In genomic region chr7:16048164-16048564, GRCm38 (mm10) we compare ENCODE assay signal across 8 mouse cellular contexts. TPM values are rescaled to one million over a fixed set of nuclear protein-coding genes. Genes with fewer than 3 reads are reported as not detected.
A peak's percentile ranks its signal among the peaks of the same experiment; 100 is the strongest.
DNase-seq lines count a peak whose midpoint lies in the region; ATAC-seq lines count a peak whose summit lies in the region.

No protein-coding gene starts in this region.

- H3K27me3 ChIP-seq in hindbrain, embryonic 11.5 days (ENCODE audit: control insufficient read depth, insufficient read depth, low read length) = no peaks in the 10 kb centered on the region

- peak overlapping the region; percentile 98; the same call in 1 of the 2 replicates for H3K27ac ChIP-seq in hindbrain, embryonic 11.5 days (ENCODE audit: low read depth, low read length)

- H3K36me3 ChIP-seq in hindbrain, embryonic 11.5 days (ENCODE audit: control insufficient read depth, insufficient read depth, low read length) = no peaks in the 10 kb centered on the region

- WGBS in hindbrain, embryonic 11.5 days = 0% methylated on average over 18 of the region's 20 CpGs

- DNase-seq in Muller cell, postnatal 12 days (ENCODE audit: inconsistent ontology term) = peak; percentile 98
- DNase-seq in cerebellum, adult 9-11 months = peak; percentile 97
- peak; percentile 97 to 99 for DNase-seq in frontal cortex, adult 2 months (ENCODE audit: extremely low spot score in 1 of 2, low spot score in 1 of 2)
- DNase-seq in hindbrain, embryonic 11.5 days (ENCODE audit: low spot score) = peak; percentile 98
- peak; percentile 98 to 99 for DNase-seq in layer of hippocampus, postnatal 14 days (ENCODE audit: low spot score in 2 of 2)
- DNase-seq in lung, postnatal 14 days = peak; percentile 97
- peak; percentile 88 for DNase-seq in retina, adult 2 months (ENCODE audit: low read depth, low spot score)
- peak; percentile 97 for DNase-seq in thymus, postnatal 36 days

- peak overlapping the region; percentile 95 for H3K4me3 ChIP-seq in hindbrain, embryonic 11.5 days (ENCODE audit: low read depth, low read length)

- peak overlapping the region; percentile 79 for H3K9ac ChIP-seq in hindbrain, embryonic 11.5 days (ENCODE audit: low read depth, low read length)

- peak; percentile 86 for ATAC-seq in hindbrain, embryonic 11.5 days (ENCODE audit: low FRiP score)

- peak overlapping the region; percentile 79 for H3K4me2 ChIP-seq in hindbrain, embryonic 11.5 days (replicated peaks; ENCODE audit: low read depth, low read length)

- peaks cover 11% of the 10 kb centered on the region; the same call in 1 of the 2 replicates for H3K4me1 ChIP-seq in hindbrain, embryonic 11.5 days (replicated peaks; ENCODE audit: control insufficient read depth, insufficient read depth, low read length)

- no peaks in the 10 kb centered on the region for H3K9me3 ChIP-seq in hindbrain, embryonic 11.5 days (ENCODE audit: control insufficient read depth, low read length)

RNA-seq across cellular contexts. Expression of gene Bicra, which starts 0.4 kb away (rescaled TPM):
- 10.2 and 10.6 TPM in 2 replicates for polyA plus RNA-seq in frontal cortex, adult 2 months (2012; rRNA removed)
- 6.6 and 9.2 TPM in 2 replicates for polyA plus RNA-seq in hindbrain, embryonic 11.5 days (2014; fragmentation: Nextera tagmentation; extraction: Ambion mirVana)
- total RNA-seq in layer of hippocampus, postnatal 14 days (2021) = 10 to 100 TPM; 18.7 to 19.4 TPM

RNA-seq across cellular contexts. Expression of gene Zfp541, which starts 13.4 kb away (rescaled TPM):
- 0.40 and 0.42 TPM in 2 replicates for polyA plus RNA-seq in frontal cortex, adult 2 months (2012; rRNA removed)
- not detected in 2 replicates for polyA plus RNA-seq in hindbrain, embryonic 11.5 days (2014; fragmentation: Nextera tagmentation; extraction: Ambion mirVana)
- under 1 TPM; 0.46 to 0.50 TPM for total RNA-seq in layer of hippocampus, postnatal 14 days (2021)

RNA-seq across cellular contexts. Expression of gene Napa, which starts 50.1 kb away (rescaled TPM):
- 368 and 442 TPM in 2 replicates for polyA plus RNA-seq in frontal cortex, adult 2 months (2012; rRNA removed)
- polyA plus RNA-seq in hindbrain, embryonic 11.5 days (2014; fragmentation: Nextera tagmentation; extraction: Ambion mirVana) = 176 and 177 TPM in 2 replicates
- 100 to 1,000 TPM; 240 to 259 TPM for total RNA-seq in layer of hippocampus, postnatal 14 days (2021)

Comparison
In these comparisons a context has a peak if more than half of its experiments do, and no peak if none do; other contexts are left out.
1. Peak in every context shown above with its lines: DNase-seq, ATAC-seq, H3K4me3 ChIP-seq and H3K27ac ChIP-seq.